Mouse (Mus musculus) splenic B cell, adult 2 months (primary cell): ENCODE measurements around the gene Nudt15.

ENCODE experiments used
- DNase-seq: peaks from one replicate; pipeline ENCODE4 v3.0.0-alpha.2; 2011; ENCODE audit warnings: low read depth, low spot score
- H3K27me3 ChIP-seq: 2 replicates; pipeline ENCODE4 v1.6.1; 2012; ENCODE audit warnings: mild to moderate bottlenecking, low read length, moderate library complexity, mixed read lengths; ENCODE audit not compliant: control insufficient read depth, poor library complexity, insufficient read depth, severe bottlenecking
- H3K36me3 ChIP-seq: 2 replicates; pipeline ENCODE4 v1.6.1; 2012; ENCODE audit warnings: mild to moderate bottlenecking, low read length, moderate library complexity, mixed read lengths; ENCODE audit not compliant: control insufficient read depth, poor library complexity, insufficient read depth, severe bottlenecking

Nudt15 gene

GRCm38 (mm10) chr14:73495753-73496152 lies 52.3 kb downstream of the Nudt15 start:
- H3K36me3 ChIP-seq, result no peaks in the 10 kb centered on the region
- no peaks in the 10 kb centered on the region for H3K27me3 ChIP-seq
- no peak for DNase-seq

DNA sequence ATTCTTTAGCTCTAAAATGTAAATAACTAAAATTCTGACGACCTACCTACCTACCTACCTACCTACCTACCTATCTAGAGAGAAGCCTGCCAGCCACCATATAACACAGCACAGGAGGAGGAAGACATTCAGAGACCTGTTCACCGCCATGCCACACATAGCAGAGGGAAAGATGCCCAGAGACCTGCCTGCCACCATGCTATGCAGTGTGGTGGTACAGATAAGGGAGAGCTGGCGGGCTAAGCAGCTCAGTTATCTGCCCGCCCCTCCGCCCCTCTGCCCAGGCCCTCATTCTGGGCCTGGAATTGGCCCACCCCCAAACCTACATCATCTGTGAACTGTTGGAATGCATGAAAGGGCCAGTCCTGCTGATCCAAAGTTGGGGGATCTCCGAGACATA lies 53.9 kb downstream of the Nudt15 start:
- no peak for DNase-seq
- Histone ChIP-seq H3K36me3 (no peaks in the 10 kb centered on the region), H3K27me3 (no peaks in the 10 kb centered on the region)

- no peak for DNase-seq
- no peaks in the 10 kb centered on the region for H3K27me3 ChIP-seq
- H3K36me3 ChIP-seq, result no peaks in the 10 kb centered on the region
These were observed 54.7 kb downstream of the Nudt15 start for GRCm38 (mm10) chr14:73493356-73493755.

GRCm38 (mm10) chr14:73486641-73487040 lies 61.4 kb downstream of the Nudt15 start:
- DNase-seq, result no peak
- H3K36me3 ChIP-seq, result no peaks in the 10 kb centered on the region
- H3K27me3 ChIP-seq, result no peaks in the 10 kb centered on the region

DNA sequence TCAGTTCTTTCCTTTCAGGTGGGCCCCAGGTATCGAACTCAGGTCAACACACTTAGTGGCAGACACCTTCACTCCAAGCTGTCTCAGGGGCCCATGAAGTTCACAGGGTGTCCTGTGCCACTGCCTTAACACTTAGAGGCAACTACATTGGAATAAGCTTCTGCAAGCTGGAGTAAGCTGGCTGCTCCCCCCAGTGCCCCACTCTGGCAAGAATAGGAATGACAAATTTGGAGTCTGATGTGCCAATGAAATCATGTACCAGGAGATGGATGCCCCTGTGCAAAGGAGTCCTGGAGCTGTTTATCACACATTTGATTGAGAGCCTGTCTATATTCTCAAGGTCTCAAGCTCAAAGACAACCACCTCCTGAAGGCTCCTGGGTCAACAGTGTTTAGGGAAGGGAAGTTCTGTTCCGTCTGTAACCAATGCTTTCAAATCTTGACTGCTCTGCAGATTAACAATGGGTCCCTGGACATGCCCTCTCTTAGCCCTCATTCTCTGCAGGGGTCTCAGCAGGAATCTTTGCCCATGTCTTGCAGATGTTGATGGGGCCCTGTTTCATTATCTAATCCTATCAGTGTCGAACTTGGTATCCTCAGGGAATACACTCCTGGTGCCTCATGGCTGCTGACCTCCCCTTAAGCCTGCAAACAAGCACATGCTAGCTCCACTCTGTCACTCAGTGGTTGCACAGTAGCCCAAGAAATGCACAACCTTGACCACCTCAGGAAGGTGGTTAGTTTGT lies 63.5 kb downstream of the Nudt15 start:
- DNase-seq, result no peak
- Histone ChIP-seq H3K36me3 (no peaks in the 10 kb centered on the region), H3K27me3 (no peaks in the 10 kb centered on the region)

- no peaks in the 10 kb centered on the region for H3K27me3 ChIP-seq
- no peak for DNase-seq
- H3K36me3 ChIP-seq, result no peaks in the 10 kb centered on the region
These were observed 64.4 kb downstream of the Nudt15 start for GRCm38 (mm10) chr14:73483516-73484229.

- Histone ChIP-seq H3K36me3 (no peaks in the 10 kb centered on the region), H3K27me3 (no peaks in the 10 kb centered on the region)
- DNase-seq, result no peak
These were observed 68.3 kb downstream of the Nudt15 start for GRCm38 (mm10) chr14:73479771-73480170.

DNA sequence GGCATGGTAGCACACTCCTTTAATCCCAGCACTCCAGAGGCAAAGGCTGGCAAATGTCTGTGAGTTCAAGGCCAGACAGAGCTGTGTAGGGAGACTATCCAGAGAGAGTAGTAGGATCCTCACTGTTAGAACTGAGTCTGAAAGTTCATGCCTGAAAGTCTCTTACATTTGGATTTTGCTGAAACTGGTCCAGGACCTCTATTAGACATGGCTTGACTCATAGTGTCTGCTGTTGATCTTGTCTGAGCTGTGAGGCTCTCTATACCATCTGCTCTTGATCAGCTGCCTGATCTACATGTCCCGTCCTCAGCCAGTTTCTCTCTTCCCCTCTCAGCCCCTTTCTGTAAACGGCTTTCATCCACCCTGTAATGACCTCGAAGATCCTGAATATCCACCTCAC lies 69.7 kb downstream of the Nudt15 start:
- DNase-seq, result no peak
- Histone ChIP-seq H3K36me3 (no peaks in the 10 kb centered on the region), H3K27me3 (no peaks in the 10 kb centered on the region)

GRCm38 (mm10) chr14:73477077-73477476 lies 71.0 kb downstream of the Nudt15 start:
- no peak for DNase-seq
- Histone ChIP-seq H3K27me3 (no peaks in the 10 kb centered on the region), H3K36me3 (no peaks in the 10 kb centered on the region)

DNA sequence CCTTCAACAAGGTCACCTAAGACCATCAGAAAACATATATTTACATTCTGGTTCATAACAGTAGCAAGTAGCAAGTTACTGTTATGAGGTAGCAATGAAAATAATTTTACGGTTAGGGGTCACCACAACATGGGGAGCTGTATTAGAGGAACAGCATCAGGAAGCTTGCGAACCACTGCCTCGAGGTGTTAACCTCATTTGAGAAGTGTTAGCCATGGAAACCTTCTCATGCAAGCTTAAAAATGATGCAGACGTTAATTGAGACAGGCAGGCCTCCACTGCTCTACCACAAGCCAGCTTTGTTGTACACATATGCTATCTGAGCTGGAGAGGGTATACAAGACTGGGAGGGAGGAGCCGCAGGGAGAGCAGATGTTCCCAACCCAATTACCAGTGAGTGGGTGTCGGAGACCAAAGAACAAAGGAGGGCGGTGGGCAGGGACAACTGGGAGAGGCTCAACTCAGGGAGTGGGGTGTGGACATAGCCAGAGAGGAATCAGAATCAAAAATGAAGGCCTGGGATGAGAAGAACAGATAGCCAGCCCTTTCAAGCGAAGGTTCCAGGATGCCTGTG lies 71.6 kb downstream of the Nudt15 start:
- Histone ChIP-seq H3K36me3 (no peaks in the 10 kb centered on the region), H3K27me3 (no peaks in the 10 kb centered on the region)
- DNase-seq, result no peak

DNA sequence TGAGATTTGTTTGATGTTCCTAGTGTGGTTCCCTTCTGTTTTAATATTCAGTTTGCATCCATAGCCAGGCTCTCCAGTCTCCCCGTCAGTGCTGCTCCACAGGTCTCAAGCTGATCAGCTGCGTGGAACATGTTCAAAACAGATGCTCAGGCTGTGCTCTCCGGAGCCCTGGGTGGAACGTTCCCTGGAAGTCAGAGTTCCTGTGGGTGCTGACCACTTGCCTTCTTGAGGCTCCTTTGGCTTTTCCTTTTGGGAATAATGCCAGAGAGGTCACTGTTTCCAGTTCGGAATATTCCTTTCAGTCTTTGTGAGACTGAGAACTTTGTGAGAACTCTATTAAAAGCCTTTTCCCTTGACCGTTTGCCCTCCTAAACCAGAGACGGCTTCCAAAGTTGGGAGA lies 72.5 kb downstream of the Nudt15 start:
- no peaks in the 10 kb centered on the region for H3K36me3 ChIP-seq
- DNase-seq, result no peak
- no peaks in the 10 kb centered on the region for H3K27me3 ChIP-seq

DNA sequence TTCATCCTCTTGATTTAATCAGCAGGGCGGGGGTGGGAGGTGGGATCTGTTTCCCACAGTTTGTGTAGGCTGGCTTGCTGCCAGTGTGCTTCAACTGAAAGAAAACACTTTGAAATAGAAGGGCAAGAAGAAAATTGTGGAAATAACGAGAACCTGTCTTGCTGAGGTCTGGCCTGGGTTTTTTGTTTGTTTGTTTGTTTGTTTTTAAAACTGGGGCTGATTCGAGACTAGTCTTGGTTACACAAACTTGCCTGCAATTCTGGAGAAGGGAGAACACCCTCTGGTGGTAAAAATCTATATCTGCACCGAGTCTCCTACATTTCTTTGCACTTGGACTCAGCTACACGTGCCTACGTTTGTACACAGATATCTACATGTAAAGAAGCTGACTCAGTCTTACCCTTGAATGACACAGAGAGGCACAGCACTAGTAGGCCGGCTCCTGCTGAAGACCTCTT lies 73.4 kb downstream of the Nudt15 start:
- Histone ChIP-seq H3K27me3 (no peaks in the 10 kb centered on the region), H3K36me3 (no peaks in the 10 kb centered on the region)
- DNase-seq, result peak; percentile 58

GRCm38 (mm10) chr14:73473670-73474460 lies 74.2 kb downstream of the Nudt15 start:
- no peak for DNase-seq
- H3K27me3 ChIP-seq, result no peaks in the 10 kb centered on the region
- H3K36me3 ChIP-seq, result no peaks in the 10 kb centered on the region

DNA sequence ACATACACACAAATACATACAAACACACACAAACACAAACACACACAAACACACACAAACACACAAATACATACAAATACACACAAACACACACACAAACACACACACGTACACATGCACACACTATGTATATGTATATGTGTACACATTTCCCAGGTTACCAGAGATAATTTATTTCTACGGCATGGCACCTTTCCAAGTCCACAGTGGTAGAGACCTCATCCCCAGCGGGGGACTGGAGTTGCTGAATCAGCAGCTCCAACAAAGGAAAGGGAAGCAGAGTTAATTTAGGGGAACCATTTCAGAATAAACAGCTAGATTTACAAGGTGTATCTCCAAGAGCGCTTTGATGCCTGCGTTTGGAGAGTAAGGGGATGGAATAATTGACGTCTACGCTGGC lies 75.8 kb downstream of the Nudt15 start:
- Histone ChIP-seq H3K27me3 (no peaks in the 10 kb centered on the region), H3K36me3 (no peaks in the 10 kb centered on the region)
- no peak for DNase-seq

- Histone ChIP-seq H3K36me3 (no peaks in the 10 kb centered on the region), H3K27me3 (no peaks in the 10 kb centered on the region)
- no peak for DNase-seq
These were observed 77.4 kb downstream of the Nudt15 start for GRCm38 (mm10) chr14:73470593-73470992.
